Mouse (Mus musculus): ENCODE results near the gene Ephb1. TPM values are rescaled to one million over a fixed set of nuclear protein-coding genes. Genes with fewer than 3 reads are reported as not detected.

Gene Ephb1
- total and polyA plus RNA-seq, 3 experiments, result not detected

DNA sequence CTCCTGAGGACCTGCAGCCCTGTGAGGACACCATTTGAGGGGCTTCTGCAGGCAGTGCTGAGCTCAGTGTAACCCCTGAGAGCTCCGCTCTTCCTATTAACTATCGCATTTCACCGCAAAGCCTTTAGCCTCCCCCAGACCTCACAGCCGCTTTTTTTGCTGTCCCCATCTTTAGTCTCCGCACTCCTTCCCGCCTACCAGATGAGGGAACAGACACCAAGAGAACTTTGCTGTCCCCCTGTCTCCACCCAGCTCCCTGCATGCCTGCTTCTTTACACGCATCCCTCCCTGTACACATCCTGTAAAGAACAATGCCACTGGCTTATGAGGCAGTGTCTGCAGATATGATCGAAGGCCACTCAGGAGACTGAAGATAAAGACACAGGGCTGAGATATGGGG is 322.1 kb downstream of the Ephb1 start:
- Histone ChIP-seq H3K9me3 (replicated peaks; ENCODE audit: low read length) (peaks cover 92% of the 10 kb centered on the region), H3K27me3 (replicated peaks) (no peaks in the 10 kb centered on the region), H3K4me2 (ENCODE audit: insufficient read depth, low read depth, poor library complexity, severe bottlenecking) (no peak overlapping the region), H3K4me3 (replicated peaks in 1 of 3; ENCODE audit: low read depth in 2 of 3, low read length in 2 of 3, poor library complexity in 1 of 3) (no peak overlapping the region), H3K36me3 (replicated peaks in 1 of 2; ENCODE audit: control insufficient read depth in 1 of 2, insufficient read depth in 1 of 2, low read length in 1 of 2) (no peaks in the 10 kb centered on the region), H3K27ac (ENCODE audit: insufficient read depth, low read depth) (no peak overlapping the region), H3K79me2 (replicated peaks; ENCODE audit: control insufficient read depth, extremely low read depth, insufficient read depth, poor library complexity, severe bottlenecking) (no peaks in the 10 kb centered on the region), H3K4me1 (ENCODE audit: control insufficient read depth in 1 of 2, insufficient read depth in 2 of 2) (no peaks in the 10 kb centered on the region), H3K9ac (ENCODE audit: insufficient read depth, low read depth) (no peak overlapping the region)
- TF ChIP-seq CHD2 (IDR thresholded peaks at IDR 0.05; ENCODE audit: low read length) (no peak), MYC (IDR thresholded peaks at IDR 0.05; ENCODE audit: low read depth, low read length) (no peak), USF1 (IDR thresholded peaks at IDR 0.05; ENCODE audit: low read depth, low read length) (no peak), KAT2A (IDR thresholded peaks at IDR 0.05; ENCODE audit: insufficient replicate concordance, low read length) (no peak), PAX5 (IDR thresholded peaks at IDR 0.05; ENCODE audit: low read length) (no peak), ETS1 (conservative IDR thresholded peaks at IDR 0.05; ENCODE audit: low read depth, low read length) (no peak), MAZ (IDR thresholded peaks at IDR 0.05; ENCODE audit: low read depth, low read length) (no peak), BHLHE40 (IDR thresholded peaks at IDR 0.05; ENCODE audit: low read depth, low read length) (no peak), HCFC1 (IDR thresholded peaks at IDR 0.05; ENCODE audit: low read depth, low read length) (no peak), POLR2A (IDR thresholded peaks at IDR 0.05; ENCODE audit: low read depth, low read length) (no peak), ZNF384 (IDR thresholded peaks at IDR 0.05; ENCODE audit: low read depth, low read length) (no peak)
- dilution Hi-C loops (cut with MboI; ENCODE audit: extremely low pct_ligation_motif_present, extremely low pct_unique_long_range_greater_than_20kb, low sequenced_read_pairs) (no loop called here), in situ Hi-C loops (cut with MboI; ENCODE audit: low pct_ligation_motif_present, low pct_unique_long_range_greater_than_20kb, low sequenced_read_pairs) (no loop called here)
- DNase-seq (ENCODE audit: extremely low read depth), result no peak

DNA sequence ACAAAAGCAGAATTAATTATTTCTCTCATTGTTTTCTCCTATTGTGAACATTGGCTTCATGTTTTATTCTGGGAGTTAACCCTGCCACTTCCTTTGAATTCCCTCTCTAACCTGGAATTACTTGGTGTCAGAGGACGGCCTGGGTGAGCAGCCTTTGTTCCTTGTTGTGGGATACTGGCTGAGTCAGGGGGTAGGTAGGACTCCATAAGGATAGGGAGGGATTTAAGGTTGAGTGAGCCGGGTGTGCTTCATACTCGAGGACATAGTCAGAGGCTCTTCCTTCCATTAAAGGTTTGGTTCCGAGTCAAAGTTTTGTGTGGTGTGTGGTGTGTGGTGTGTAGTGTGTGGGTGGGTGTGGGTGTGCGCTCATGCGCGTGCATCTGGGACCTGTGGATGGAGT is 324.8 kb downstream of the Ephb1 start:
- Histone ChIP-seq H3K4me2 (ENCODE audit: insufficient read depth, low read depth, poor library complexity, severe bottlenecking) (no peak overlapping the region), H3K9me3 (replicated peaks; ENCODE audit: low read length) (peaks cover 89% of the 10 kb centered on the region), H3K4me1 (ENCODE audit: control insufficient read depth in 1 of 2, insufficient read depth in 2 of 2) (no peaks in the 10 kb centered on the region), H3K79me2 (replicated peaks; ENCODE audit: control insufficient read depth, extremely low read depth, insufficient read depth, poor library complexity, severe bottlenecking) (no peaks in the 10 kb centered on the region), H3K27me3 (replicated peaks) (no peaks in the 10 kb centered on the region), H3K9ac (ENCODE audit: insufficient read depth, low read depth) (no peak overlapping the region), H3K36me3 (replicated peaks in 1 of 2; ENCODE audit: control insufficient read depth in 1 of 2, insufficient read depth in 1 of 2, low read length in 1 of 2) (no peaks in the 10 kb centered on the region), H3K4me3 (replicated peaks in 1 of 3; ENCODE audit: low read depth in 2 of 3, low read length in 2 of 3, poor library complexity in 1 of 3) (no peak overlapping the region), H3K27ac (ENCODE audit: insufficient read depth, low read depth) (no peak overlapping the region)
- DNase-seq (ENCODE audit: extremely low read depth), result no peak
- dilution Hi-C loops (cut with MboI; ENCODE audit: extremely low pct_ligation_motif_present, extremely low pct_unique_long_range_greater_than_20kb, low sequenced_read_pairs) (no loop called here), in situ Hi-C loops (cut with MboI; ENCODE audit: low pct_ligation_motif_present, low pct_unique_long_range_greater_than_20kb, low sequenced_read_pairs) (no loop called here)
- TF ChIP-seq ELF1 (IDR thresholded peaks at IDR 0.05; ENCODE audit: low read depth, low read length), result no peak
- TF ChIP-seq RAD21 (IDR thresholded peaks at IDR 0.05; ENCODE audit: low read depth, low read length), result no peak

DNA sequence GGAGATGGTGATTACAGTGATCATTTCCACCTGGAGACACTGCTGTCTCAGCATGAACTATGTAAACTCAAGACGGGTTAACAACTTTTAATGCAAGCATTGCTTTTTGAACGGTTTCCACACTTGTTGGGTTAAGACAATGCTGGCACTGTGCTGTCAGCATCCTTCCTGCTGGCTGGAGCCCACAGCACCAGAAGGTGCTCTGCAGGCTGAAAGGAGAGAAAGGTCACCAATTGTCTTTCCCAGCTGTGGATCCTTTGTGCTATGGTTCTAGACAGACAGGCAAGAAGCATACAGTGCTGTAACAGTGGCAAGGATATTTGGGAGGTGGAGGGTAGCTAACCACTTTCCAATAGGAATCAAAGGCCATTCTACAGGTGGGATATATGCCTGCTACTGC is 328.4 kb downstream of the Ephb1 start:
- Histone ChIP-seq H3K36me3 (replicated peaks in 1 of 2; ENCODE audit: control insufficient read depth in 1 of 2, insufficient read depth in 1 of 2, low read length in 1 of 2) (no peaks in the 10 kb centered on the region), H3K27ac (ENCODE audit: insufficient read depth, low read depth) (no peak overlapping the region), H3K9me3 (replicated peaks; ENCODE audit: low read length) (peaks cover 69% of the 10 kb centered on the region), H3K27me3 (replicated peaks) (no peaks in the 10 kb centered on the region), H3K4me3 (replicated peaks in 1 of 3; ENCODE audit: low read depth in 2 of 3, low read length in 2 of 3, poor library complexity in 1 of 3) (no peak overlapping the region), H3K4me1 (ENCODE audit: control insufficient read depth in 1 of 2, insufficient read depth in 2 of 2) (no peaks in the 10 kb centered on the region), H3K9ac (ENCODE audit: insufficient read depth, low read depth) (no peak overlapping the region), H3K4me2 (ENCODE audit: insufficient read depth, low read depth, poor library complexity, severe bottlenecking) (no peak overlapping the region), H3K79me2 (replicated peaks; ENCODE audit: control insufficient read depth, extremely low read depth, insufficient read depth, poor library complexity, severe bottlenecking) (no peaks in the 10 kb centered on the region)
- no peak for TF ChIP-seq CTCF (conservative IDR thresholded peaks at IDR 0.05 in 1 of 2, IDR thresholded peaks at IDR 0.05 in 1 of 2; ENCODE audit: low read depth in 2 of 2, low read length in 2 of 2)
- TF ChIP-seq MYC (IDR thresholded peaks at IDR 0.05; ENCODE audit: low read depth, low read length), result no peak
- TF ChIP-seq HCFC1 (IDR thresholded peaks at IDR 0.05; ENCODE audit: low read depth, low read length), result no peak
- TF ChIP-seq MAFK (IDR thresholded peaks at IDR 0.05; ENCODE audit: insufficient replicate concordance, low read length), result no peak
- TF ChIP-seq E2F4 (IDR thresholded peaks at IDR 0.05; ENCODE audit: insufficient replicate concordance, low read depth, low read length), result no peak
- TF ChIP-seq TBP (conservative IDR thresholded peaks at IDR 0.05; ENCODE audit: low read depth, low read length), result no peak
- TF ChIP-seq POLR2A (IDR thresholded peaks at IDR 0.05; ENCODE audit: low read depth, low read length), result no peak
- no peak for TF ChIP-seq MAZ (IDR thresholded peaks at IDR 0.05; ENCODE audit: low read depth, low read length)
- TF ChIP-seq ZNF384 (IDR thresholded peaks at IDR 0.05; ENCODE audit: low read depth, low read length), result no peak
- TF ChIP-seq CHD2 (IDR thresholded peaks at IDR 0.05; ENCODE audit: low read length), result no peak
- TF ChIP-seq JUND (conservative IDR thresholded peaks at IDR 0.05; ENCODE audit: low read depth, low read length), result no peak
- no peak for TF ChIP-seq TCF12 (IDR thresholded peaks at IDR 0.05; ENCODE audit: low read depth, low read length)
- TF ChIP-seq USF2 (conservative IDR thresholded peaks at IDR 0.05; ENCODE audit: low read depth, low read length), result no peak
- dilution Hi-C loops (cut with MboI; ENCODE audit: extremely low pct_ligation_motif_present, extremely low pct_unique_long_range_greater_than_20kb, low sequenced_read_pairs), result no loop called here
- in situ Hi-C loops (cut with MboI; ENCODE audit: low pct_ligation_motif_present, low pct_unique_long_range_greater_than_20kb, low sequenced_read_pairs), result no loop called here
- no peak for DNase-seq (ENCODE audit: extremely low read depth)

Measured in CH12.LX (cell line).